Mouse (Mus musculus): ENCODE results near the gene Amotl1. TPM values are rescaled to one million over a fixed set of nuclear protein-coding genes. Genes with fewer than 3 reads are reported as not detected.
A peak's percentile ranks its signal among the peaks of the same experiment; 100 is the strongest.
"Not testable (repeated sequence)": the region's sequence is repeated elsewhere in the genome, so short reads cannot be mapped to it uniquely, and the experiment has no call there.

The Amotl1 gene
- polyA plus RNA-seq, 1 experiment from 2014 or later = 22.4 TPM

DNA sequence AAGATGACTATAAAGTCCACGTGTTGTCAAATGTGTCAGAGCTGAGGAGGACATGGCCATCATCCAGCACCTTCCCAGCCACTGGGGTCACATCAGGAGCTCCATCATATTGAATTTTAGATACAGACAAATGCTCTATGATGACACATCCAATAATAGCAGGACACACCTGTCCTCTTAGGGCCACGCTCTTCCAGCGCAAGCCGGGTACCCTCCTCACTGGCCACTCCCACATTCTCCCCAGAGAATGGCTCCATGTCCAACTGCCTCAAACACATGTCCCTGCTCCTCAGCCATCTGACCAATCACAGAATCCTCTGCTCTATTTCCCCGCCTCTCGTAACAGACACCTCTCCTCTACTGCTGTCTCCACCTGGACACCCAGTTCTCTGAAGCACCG is 54.2 kb downstream of the Amotl1 start:
- WGBS = 90% methylated on average over 7 of the region's 7 CpGs
- Histone ChIP-seq H3K27me3 (replicated peaks; ENCODE audit: control insufficient read depth, insufficient read depth, low read length) (no peaks in the 10 kb centered on the region), H3K4me3 (ENCODE audit: low read depth, low read length) (no peak overlapping the region), H3K4me1 (replicated peaks; ENCODE audit: control insufficient read depth, insufficient read depth, low read length) (peaks cover 7% of the 10 kb centered on the region; the same call in 1 of the 2 replicates), H3K9ac (ENCODE audit: low read length) (no peak overlapping the region), H3K27ac (ENCODE audit: low read depth) (no peak overlapping the region), H3K4me2 (ENCODE audit: low read length) (no peak overlapping the region), H3K9me3 (ENCODE audit: control insufficient read depth, low read length) (no peaks in the 10 kb centered on the region), H3K36me3 (ENCODE audit: control insufficient read depth, insufficient read depth, low read length) (peaks cover 59% of the 10 kb centered on the region)
- no peak for ATAC-seq (replicated peaks; ENCODE audit: low FRiP score, low TSS enrichment, low read depth)
- DNase-seq (ENCODE audit: low spot score) = no peak

DNA sequence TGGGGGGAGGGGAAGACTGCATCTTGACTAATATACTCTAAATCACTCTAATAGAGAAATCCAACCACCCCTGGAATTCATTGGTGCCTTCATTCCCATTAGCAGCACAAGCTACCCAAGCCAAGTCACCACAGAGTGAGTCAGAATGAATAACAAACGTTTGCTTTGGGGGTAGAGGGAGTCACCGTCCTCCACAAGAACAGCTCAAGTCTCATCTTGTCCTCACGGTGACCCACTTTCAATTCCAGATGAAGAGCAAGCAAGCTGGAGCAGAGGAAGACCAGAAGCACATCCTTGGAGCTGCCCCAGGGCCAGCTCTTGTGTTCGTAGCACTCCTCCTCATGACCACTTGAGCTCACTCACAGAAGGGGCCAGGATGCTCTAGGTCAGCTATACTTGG is 56.2 kb downstream of the Amotl1 start:
- DNase-seq (ENCODE audit: low spot score) (no peak), ATAC-seq (replicated peaks; ENCODE audit: low FRiP score, low TSS enrichment, low read depth) (no peak)
- no peak overlapping the region for H3K4me2 ChIP-seq (ENCODE audit: low read length)

DNA sequence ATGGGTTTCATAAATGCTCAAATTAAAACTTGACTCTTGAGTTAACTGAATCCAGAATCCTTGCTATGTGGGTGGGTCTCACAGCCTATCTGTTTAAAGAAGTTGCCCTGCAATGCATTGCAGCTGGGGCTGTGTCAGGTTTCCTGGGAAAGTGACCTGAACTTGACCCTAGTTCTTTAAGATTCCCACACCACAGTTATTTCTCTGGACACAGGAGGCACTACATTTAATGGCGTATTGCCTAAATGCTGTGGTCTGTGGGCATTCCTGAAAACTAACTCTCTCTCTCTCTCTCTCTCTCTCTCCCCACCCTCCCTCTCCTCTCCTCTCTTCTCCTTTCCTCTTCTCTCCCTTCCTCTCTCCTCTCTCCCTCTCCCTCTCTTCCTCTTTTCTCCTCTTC is 59.2 kb downstream of the Amotl1 start:
- DNase-seq (ENCODE audit: low spot score) = no peak
- Histone ChIP-seq H3K36me3 (ENCODE audit: control insufficient read depth, insufficient read depth, low read length) (peaks cover 17% of the 10 kb centered on the region), H3K27me3 (replicated peaks; ENCODE audit: control insufficient read depth, insufficient read depth, low read length) (no peaks in the 10 kb centered on the region), H3K9me3 (ENCODE audit: control insufficient read depth, low read length) (no peaks in the 10 kb centered on the region), H3K4me3 (ENCODE audit: low read depth, low read length) (no peak overlapping the region), H3K4me1 (replicated peaks; ENCODE audit: control insufficient read depth, insufficient read depth, low read length) (peaks cover 8% of the 10 kb centered on the region), H3K4me2 (ENCODE audit: low read length) (no peak overlapping the region), H3K9ac (ENCODE audit: low read length) (no peak overlapping the region), H3K27ac (ENCODE audit: low read depth) (no peak overlapping the region)
- WGBS = 21% methylated on average over 1 of the region's 1 CpGs
- no peak for ATAC-seq (replicated peaks; ENCODE audit: low FRiP score, low TSS enrichment, low read depth)

More for the DNA sequence above, 56.2 kb downstream of the Amotl1 start:
- 66% methylated on average over 4 of the region's 4 CpGs for WGBS
- Histone ChIP-seq H3K27me3 (replicated peaks; ENCODE audit: control insufficient read depth, insufficient read depth, low read length) (no peaks in the 10 kb centered on the region), H3K9ac (ENCODE audit: low read length) (no peak overlapping the region), H3K4me1 (replicated peaks; ENCODE audit: control insufficient read depth, insufficient read depth, low read length) (peaks cover 8% of the 10 kb centered on the region), H3K4me3 (ENCODE audit: low read depth, low read length) (no peak overlapping the region), H3K9me3 (ENCODE audit: control insufficient read depth, low read length) (no peaks in the 10 kb centered on the region), H3K36me3 (ENCODE audit: control insufficient read depth, insufficient read depth, low read length) (peaks cover 40% of the 10 kb centered on the region), H3K27ac (ENCODE audit: low read depth) (no peak overlapping the region)

- Histone ChIP-seq H3K9ac (ENCODE audit: low read length) (no peak overlapping the region), H3K4me3 (ENCODE audit: low read depth, low read length) (no peak overlapping the region), H3K27ac (ENCODE audit: low read depth) (no peak overlapping the region), H3K4me2 (ENCODE audit: low read length) (no peak overlapping the region), H3K27me3 (replicated peaks; ENCODE audit: control insufficient read depth, insufficient read depth, low read length) (no peaks in the 10 kb centered on the region), H3K4me1 (replicated peaks; ENCODE audit: control insufficient read depth, insufficient read depth, low read length) (no peaks in the 10 kb centered on the region; the same call in 1 of the 2 replicates), H3K9me3 (ENCODE audit: control insufficient read depth, low read length) (no peaks in the 10 kb centered on the region), H3K36me3 (ENCODE audit: control insufficient read depth, insufficient read depth, low read length) (peaks cover 27% of the 10 kb centered on the region)
- DNase-seq (ENCODE audit: low spot score) = no peak
- WGBS = 92% methylated on average over 4 of the region's 4 CpGs
- ATAC-seq (replicated peaks; ENCODE audit: low FRiP score, low TSS enrichment, low read depth) = no peak
Observed at GRCm38 (mm10) chr9:14578960-14579359, 65.9 kb downstream of the Amotl1 start.

DNA sequence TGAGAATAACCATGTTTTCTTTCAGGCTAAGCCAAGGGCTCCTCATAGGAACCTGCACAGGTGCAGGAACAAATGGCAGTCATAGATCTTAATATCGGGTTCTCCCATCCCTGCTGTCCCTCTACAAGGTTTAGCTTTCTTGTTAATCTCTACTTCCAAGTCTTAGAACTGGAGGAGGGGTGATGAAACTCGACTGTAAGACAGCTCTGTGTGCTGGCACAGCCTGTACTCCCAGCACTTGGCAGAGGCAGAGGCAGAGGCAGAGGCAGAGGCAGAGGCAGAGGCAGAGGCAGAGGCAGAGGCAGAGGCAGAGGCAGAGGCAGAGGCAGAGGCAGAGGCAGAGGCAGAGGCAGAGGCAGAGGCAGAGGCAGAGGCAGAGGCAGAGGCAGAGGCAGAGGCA is 68.5 kb downstream of the Amotl1 start:
- peaks cover 40% of the 10 kb centered on the region for H3K36me3 ChIP-seq (ENCODE audit: control insufficient read depth, insufficient read depth, low read length)

GRCm38 (mm10) chr9:14574760-14575399 is 70.0 kb downstream of the Amotl1 start:
- Histone ChIP-seq H3K4me2 (ENCODE audit: low read length) (no peak overlapping the region), H3K36me3 (ENCODE audit: control insufficient read depth, insufficient read depth, low read length) (peaks cover 50% of the 10 kb centered on the region), H3K4me1 (replicated peaks; ENCODE audit: control insufficient read depth, insufficient read depth, low read length) (no peaks in the 10 kb centered on the region; the same call in 1 of the 2 replicates), H3K27me3 (replicated peaks; ENCODE audit: control insufficient read depth, insufficient read depth, low read length) (no peaks in the 10 kb centered on the region), H3K9me3 (ENCODE audit: control insufficient read depth, low read length) (no peaks in the 10 kb centered on the region), H3K4me3 (ENCODE audit: low read depth, low read length) (no peak overlapping the region), H3K9ac (ENCODE audit: low read length) (no peak overlapping the region), H3K27ac (ENCODE audit: low read depth) (0 out of 2 replicates have a peak overlapping the region, but pooled peaks have one; percentile 6)
- ATAC-seq (replicated peaks; ENCODE audit: low FRiP score, low TSS enrichment, low read depth) (no peak), DNase-seq (ENCODE audit: low spot score) (no peak)
- WGBS = 68% methylated on average over 12 of the region's 12 CpGs

More for the DNA sequence above, 68.5 kb downstream of the Amotl1 start:
- H3K9ac ChIP-seq (ENCODE audit: low read length); H3K4me2 ChIP-seq (ENCODE audit: low read length); DNase-seq (ENCODE audit: low spot score); H3K27ac ChIP-seq (ENCODE audit: low read depth); H3K4me3 ChIP-seq (ENCODE audit: low read depth, low read length); H3K27me3 ChIP-seq (replicated peaks; ENCODE audit: control insufficient read depth, insufficient read depth, low read length); H3K4me1 ChIP-seq (replicated peaks; ENCODE audit: control insufficient read depth, insufficient read depth, low read length); ATAC-seq (replicated peaks; ENCODE audit: low FRiP score, low TSS enrichment, low read depth); H3K9me3 ChIP-seq (ENCODE audit: control insufficient read depth, low read length): not testable (repeated sequence)
- WGBS = 76% methylated on average over 2 of the region's 2 CpGs

- Histone ChIP-seq H3K4me2 (ENCODE audit: low read length) (no peak overlapping the region), H3K9me3 (ENCODE audit: control insufficient read depth, low read length) (no peaks in the 10 kb centered on the region), H3K27me3 (replicated peaks; ENCODE audit: control insufficient read depth, insufficient read depth, low read length) (no peaks in the 10 kb centered on the region), H3K4me3 (ENCODE audit: low read depth, low read length) (no peak overlapping the region), H3K36me3 (ENCODE audit: control insufficient read depth, insufficient read depth, low read length) (peaks cover 63% of the 10 kb centered on the region), H3K4me1 (replicated peaks; ENCODE audit: control insufficient read depth, insufficient read depth, low read length) (no peaks in the 10 kb centered on the region), H3K9ac (ENCODE audit: low read length) (no peak overlapping the region), H3K27ac (ENCODE audit: low read depth) (no peak overlapping the region)
- DNase-seq (ENCODE audit: low spot score) (no peak), ATAC-seq (replicated peaks; ENCODE audit: low FRiP score, low TSS enrichment, low read depth) (no peak)
- 82% methylated on average over 4 of the region's 4 CpGs for WGBS
Observed at GRCm38 (mm10) chr9:14569175-14569975, 75.5 kb downstream of the Amotl1 start.

GRCm38 (mm10) chr9:14568487-14568886 is 76.4 kb downstream of the Amotl1 start:
- Histone ChIP-seq H3K9me3 (ENCODE audit: control insufficient read depth, low read length) (no peaks in the 10 kb centered on the region), H3K27ac (ENCODE audit: low read depth) (no peak overlapping the region), H3K36me3 (ENCODE audit: control insufficient read depth, insufficient read depth, low read length) (peaks cover 65% of the 10 kb centered on the region), H3K4me3 (ENCODE audit: low read depth, low read length) (no peak overlapping the region), H3K4me2 (ENCODE audit: low read length) (no peak overlapping the region), H3K9ac (ENCODE audit: low read length) (no peak overlapping the region), H3K27me3 (replicated peaks; ENCODE audit: control insufficient read depth, insufficient read depth, low read length) (no peaks in the 10 kb centered on the region), H3K4me1 (replicated peaks; ENCODE audit: control insufficient read depth, insufficient read depth, low read length) (no peaks in the 10 kb centered on the region)
- WGBS = 87% methylated on average over 2 of the region's 2 CpGs
- DNase-seq (ENCODE audit: low spot score) = no peak
- no peak for ATAC-seq (replicated peaks; ENCODE audit: low FRiP score, low TSS enrichment, low read depth)
